Mouse (Mus musculus): Measurements from ENCODE around the gene B3gat1.

The B3gat1 gene

GRCm38 (mm10) chr9:26768181-26768580 lies 34.7 kb downstream of the B3gat1 start:
- POLR2A ChIA-PET = interaction anchor here in 1 of 4 experiments (0.7 kb wide), 1 partner anchor 538 kb away, joined by 3 read pairs; no protein-coding TSS in a partner anchor
- CTCF ChIA-PET = no interaction called here

GRCm38 (mm10) chr9:26775700-26776099 lies 42.2 kb downstream of the B3gat1 start:
- ChIA-PET POLR2A (interaction anchor here in 1 of 4 experiments (1.1 kb wide), 1 partner anchor 15 kb away, joined by 4 read pairs; no protein-coding TSS in a partner anchor), CTCF (interaction anchor here in 1 of 4 experiments (0.7 kb wide), 1 partner anchor 1076 kb away, joined by 3 read pairs; no protein-coding TSS in a partner anchor)

- ChIA-PET CTCF (interaction anchor here in 1 of 4 experiments (0.7 kb wide), 1 partner anchor 1077 kb away, joined by 3 read pairs; no protein-coding TSS in a partner anchor), POLR2A (interaction anchor here in 1 of 4 experiments (1.1 kb wide), 1 partner anchor 16 kb away, joined by 4 read pairs; no protein-coding TSS in a partner anchor)
These were observed 42.8 kb downstream of the B3gat1 start for GRCm38 (mm10) chr9:26776122-26776902.

- ChIA-PET CTCF (no interaction called here), POLR2A (no interaction called here)
These were observed 44.9 kb downstream of the B3gat1 start for GRCm38 (mm10) chr9:26778421-26778820.

GRCm38 (mm10) chr9:26783414-26783975 lies 50.0 kb downstream of the B3gat1 start:
- POLR2A ChIA-PET = interaction anchor here in 1 of 4 experiments (0.5 kb wide), 1 partner anchor 14 kb away, joined by 5 read pairs; no protein-coding TSS in a partner anchor
- CTCF ChIA-PET = no interaction called here

GRCm38 (mm10) chr9:26792829-26793228 lies 59.3 kb downstream of the B3gat1 start:
- POLR2A ChIA-PET = no interaction called here
- CTCF ChIA-PET = no interaction called here

- POLR2A ChIA-PET = interaction anchor here in 2 of 4 experiments (0.6 to 1.0 kb wide), 3 partner anchors 8 to 381 kb away, joined by 4 to 5 read pairs (median 4); partner anchors contain the start of gene Glb1l2 (in 1 of the 2)
These were observed 64.7 kb downstream of the B3gat1 start for GRCm38 (mm10) chr9:26798205-26798604.

GRCm38 (mm10) chr9:26798731-26799130 lies 65.2 kb downstream of the B3gat1 start:
- ChIA-PET CTCF (no interaction called here), POLR2A (interaction anchor here in 2 of 4 experiments (0.6 to 1.0 kb wide), 2 partner anchors 8 to 382 kb away, joined by 4 read pairs; partner anchors contain the start of gene Glb1l2 (in 1 of the 2))

More at GRCm38 (mm10) chr9:26798205-26798604, 64.7 kb downstream of the B3gat1 start:
- CTCF ChIA-PET = interaction anchor here in 1 of 4 experiments (0.5 kb wide), 1 partner anchor 125 kb away, joined by 3 read pairs; no protein-coding TSS in a partner anchor

- CTCF ChIA-PET = no interaction called here
These were observed 66.8 kb downstream of the B3gat1 start for GRCm38 (mm10) chr9:26800357-26800756.

GRCm38 (mm10) chr9:26804321-26804720 lies 70.8 kb downstream of the B3gat1 start:
- ChIA-PET POLR2A (interaction anchor here in 1 of 4 experiments (0.6 kb wide), 1 partner anchor 1219 kb away, joined by 6 read pairs; no protein-coding TSS in a partner anchor), CTCF (interaction anchor here in 1 of 4 experiments (0.5 kb wide), 1 partner anchor 150 kb away, joined by 3 read pairs; no protein-coding TSS in a partner anchor)

More at GRCm38 (mm10) chr9:26800357-26800756, 66.8 kb downstream of the B3gat1 start:
- POLR2A ChIA-PET = interaction anchor here in 1 of 4 experiments (0.6 kb wide), 1 partner anchor 73 kb away, joined by 3 read pairs; no protein-coding TSS in a partner anchor

- CTCF ChIA-PET = interaction anchor here in 2 of 4 experiments (0.6 to 0.7 kb wide), 2 partner anchors 225 to 499 kb away, joined by 3 read pairs; no protein-coding TSS in a partner anchor
- POLR2A ChIA-PET = interaction anchor here in 2 of 4 experiments (0.6 to 1.5 kb wide), 5 partner anchors 8 to 190 kb away, joined by 3 to 4 read pairs (median 3); no protein-coding TSS in a partner anchor
These were observed 72.6 kb downstream of the B3gat1 start, which contains the start of gene Glb1l2 for GRCm38 (mm10) chr9:26805935-26806666. Glb1l2 (minus strand) TSS chr9:26806468.

- ChIA-PET CTCF (no interaction called here), POLR2A (no interaction called here)
These were observed 75.2 kb downstream of the B3gat1 start for GRCm38 (mm10) chr9:26808735-26809134.
